Mouse (Mus musculus) left cerebral cortex, adult 8-10 months (tissue): ENCODE data around the gene Sfxn1. TPM values are rescaled to one million over a fixed set of nuclear protein-coding genes. Genes with fewer than 3 reads are reported as not detected.
A peak's percentile ranks its signal among the peaks of the same experiment; 100 is the strongest.

ENCODE experiments used
- DNase-seq, 2 experiments: peaks; one replicate each; pipeline ENCODE4 v3.0.0; 2022; ENCODE audit warnings: low spot score in 2 of 2
- total RNA-seq, 4 experiments: library from RNA; stranded (reverse); gene quantifications; 2 replicates each; pipeline ENCODE4 v1.2.4; 2022

Sfxn1 gene
- total RNA-seq: 10 to 100 TPM; 51.0 to 53.6 (median 52.0) TPM

- DNase-seq: peak; percentile 74 to 76
Observed at GRCm38 (mm10) chr13:54071606-54072331, at the start of gene Sfxn1. Sfxn1 (plus strand) TSS chr13:54071869.

- peak in 1 of 2 experiments; percentile 54 for DNase-seq
Observed at GRCm38 (mm10) chr13:54023311-54023710, 48.4 kb upstream of the Sfxn1 start.

GRCm38 (mm10) chr13:54027079-54027478 lies 44.6 kb upstream of the Sfxn1 start:
- DNase-seq: no peak

- no peak for DNase-seq
Observed at GRCm38 (mm10) chr13:54033653-54034052, 38.0 kb upstream of the Sfxn1 start.

- DNase-seq: no peak
Observed at GRCm38 (mm10) chr13:54035541-54035940, 36.1 kb upstream of the Sfxn1 start.

GRCm38 (mm10) chr13:54037936-54038335 lies 33.7 kb upstream of the Sfxn1 start:
- peak in 1 of 2 experiments; percentile 20 for DNase-seq

GRCm38 (mm10) chr13:54040256-54040655 lies 31.4 kb upstream of the Sfxn1 start:
- no peak for DNase-seq

- no peak for DNase-seq
Observed at GRCm38 (mm10) chr13:54048679-54049352, 22.9 kb upstream of the Sfxn1 start.

GRCm38 (mm10) chr13:54051641-54052040 lies 20.0 kb upstream of the Sfxn1 start:
- DNase-seq: no peak

GRCm38 (mm10) chr13:54054962-54055361 lies 16.7 kb upstream of the Sfxn1 start:
- DNase-seq: peak; percentile 23 to 25

GRCm38 (mm10) chr13:54055448-54055861 lies 16.2 kb upstream of the Sfxn1 start, which contains the start of gene Drd1:
Drd1 (minus strand) TSS chr13:54055705.
- DNase-seq: peak; percentile 69 to 72

GRCm38 (mm10) chr13:54062068-54062467 lies 9.6 kb upstream of the Sfxn1 start:
- no peak for DNase-seq

GRCm38 (mm10) chr13:54063292-54063691 lies 8.4 kb upstream of the Sfxn1 start:
- no peak for DNase-seq

GRCm38 (mm10) chr13:54066081-54066746 lies 5.5 kb upstream of the Sfxn1 start:
- no peak for DNase-seq

- no peak for DNase-seq
Observed at GRCm38 (mm10) chr13:54067617-54068166, 4.0 kb upstream of the Sfxn1 start.

GRCm38 (mm10) chr13:54071011-54071410 lies 658 bp upstream of the Sfxn1 start:
- no peak for DNase-seq

GRCm38 (mm10) chr13:54072526-54073057 lies 923 bp downstream of the Sfxn1 start:
- DNase-seq: no peak

- DNase-seq: no peak
Observed at GRCm38 (mm10) chr13:54073066-54073465, 1.4 kb downstream of the Sfxn1 start.

- no peak for DNase-seq
Observed at GRCm38 (mm10) chr13:54073491-54073890, 1.8 kb downstream of the Sfxn1 start.

GRCm38 (mm10) chr13:54075416-54075815 lies 3.7 kb downstream of the Sfxn1 start:
- DNase-seq: no peak

- DNase-seq: no peak
Observed at GRCm38 (mm10) chr13:54076051-54076450, 4.4 kb downstream of the Sfxn1 start.
